Mouse (Mus musculus): Measurements from ENCODE around the gene Fcer1a.
"Not testable (repeated sequence)": the region's sequence is repeated elsewhere in the genome, so short reads cannot be mapped to it uniquely, and the experiment has no call there.

Gene Fcer1a

GRCm38 (mm10) chr1:173227081-173227480 is at the start of gene Fcer1a:
Fcer1a (minus strand) TSS chr1:173227214.
- DNase-seq (ENCODE audit: low spot score in 2 of 2) = no peak

GRCm38 (mm10) chr1:173265701-173266100 is 38.7 kb upstream of the Fcer1a start, which contains the start of gene Olfr418:
Olfr418 (plus strand) TSS chr1:173266001.
- no peak for DNase-seq (ENCODE audit: low spot score in 2 of 2)

- no peak for DNase-seq (ENCODE audit: low spot score in 2 of 2)
Measured at GRCm38 (mm10) chr1:173249888-173250287, 22.9 kb upstream of the Fcer1a start.

- not testable (repeated sequence) for DNase-seq (ENCODE audit: low spot score in 2 of 2)
Measured at GRCm38 (mm10) chr1:173237004-173237403, 10.0 kb upstream of the Fcer1a start.

- no peak for DNase-seq (ENCODE audit: low spot score in 2 of 2)
Measured at GRCm38 (mm10) chr1:173216481-173216880, 10.5 kb downstream of the Fcer1a start.

GRCm38 (mm10) chr1:173212092-173212491 is 14.9 kb downstream of the Fcer1a start, which contains the start of gene Olfr1404:
Olfr1404 (plus strand) TSS chr1:173212392.
- no peak for DNase-seq (ENCODE audit: low spot score in 2 of 2)

- DNase-seq (ENCODE audit: low spot score in 2 of 2) = no peak
Measured at GRCm38 (mm10) chr1:173197508-173197907, 29.5 kb downstream of the Fcer1a start, which contains the start of gene Olfr218. Olfr218 (plus strand) TSS chr1:173197808.

GRCm38 (mm10) chr1:173196359-173196758 is 30.7 kb downstream of the Fcer1a start:
- DNase-seq (ENCODE audit: low spot score in 2 of 2) = no peak

GRCm38 (mm10) chr1:173192059-173192458 is 35.0 kb downstream of the Fcer1a start:
- no peak for DNase-seq (ENCODE audit: low spot score in 2 of 2)

GRCm38 (mm10) chr1:173190540-173190939 is 36.5 kb downstream of the Fcer1a start, which contains the start of gene Olfr1406:
Olfr1406 (minus strand) TSS chr1:173190640.
- DNase-seq (ENCODE audit: low spot score in 2 of 2) = no peak

- no peak for DNase-seq (ENCODE audit: low spot score in 2 of 2)
Measured at GRCm38 (mm10) chr1:173174154-173174842, 52.7 kb downstream of the Fcer1a start.
